Mouse (Mus musculus) monocyte, adult 59 days (primary cell): ENCODE measurements around the gene Slc4a10. TPM values are rescaled to one million over a fixed set of nuclear protein-coding genes. Genes with fewer than 3 reads are reported as not detected.

Experiments used
- total RNA-seq, 2 experiments: library from RNA; stranded (reverse); gene quantifications; one replicate each; pipeline ENCODE4 v1.2.4; 2023

Slc4a10 gene
- total RNA-seq = not detected

GRCm38 (mm10) chr2:62046421-62046845 is at the start of gene Slc4a10:
Gene Slc4a10 (plus strand): TSS chr2:62046462.

Other genes starting within 250 kb of the Slc4a10 start
- gene Tbr1, start 243.5 kb upstream of the Slc4a10 start, total RNA-seq = 1 to 10 TPM in 1 of 2 experiments, under 1 TPM in 1; 0.39 to 1.1 TPM